Mouse (Mus musculus) testis, adult 2 months (tissue): ENCODE measurements around the gene Setd4. TPM values are rescaled to one million over a fixed set of nuclear protein-coding genes. Genes with fewer than 3 reads are reported as not detected.

ENCODE experiments used
- H3K27ac ChIP-seq: fragments of 200-500 bp; 2 replicates; pipeline ENCODE4 v1.5.1; 2012; ENCODE audit warnings: low read depth, low read length; ENCODE audit not compliant: control insufficient read depth, insufficient read depth
- H3K27me3 ChIP-seq: fragments of 200-500 bp; 2 replicates; pipeline ENCODE4 v1.6.1; 2012; ENCODE audit warnings: mild to moderate bottlenecking, low read length, moderate library complexity; ENCODE audit not compliant: control insufficient read depth, insufficient read depth
- H3K36me3 ChIP-seq: fragments of 200-500 bp; 2 replicates; pipeline ENCODE4 v1.6.1; 2012; ENCODE audit warnings: mild to moderate bottlenecking, low read length; ENCODE audit not compliant: control insufficient read depth, insufficient read depth
- H3K4me1 ChIP-seq: fragments of 200-500 bp; 2 replicates; pipeline ENCODE4 v1.6.1; 2012; ENCODE audit warnings: low read length; ENCODE audit not compliant: control insufficient read depth, insufficient read depth
- H3K4me3 ChIP-seq: fragments of 200-500 bp; 2 replicates; pipeline ENCODE4 v1.5.1; 2012; ENCODE audit warnings: low read depth, mild to moderate bottlenecking, low read length, moderate library complexity, mixed read lengths; ENCODE audit not compliant: control insufficient read depth
- CTCF ChIP-seq: fragments of 200-500 bp; IDR thresholded peaks from 2 replicates; pipeline ENCODE4 v1.5.1; 2012; ENCODE audit warnings: low read depth, mild to moderate bottlenecking, inconsistent platforms, low read length, moderate library complexity; ENCODE audit not compliant: control insufficient read depth, insufficient read depth, insufficient replicate concordance
- POLR2A ChIP-seq: fragments of 200-500 bp; IDR thresholded peaks from 2 replicates; pipeline ENCODE4 v1.6.1; 2012; ENCODE audit warnings: low read depth, mild to moderate bottlenecking, inconsistent platforms, low read length, moderate library complexity; ENCODE audit not compliant: control insufficient read depth
- polyA plus RNA-seq: library from polyadenylated mRNA; depleted of rRNA; stranded (reverse); fragments of >200 nt; gene quantifications from 2 replicates; pipeline ENCODE4 v1.2.3, GENCODE M21; 2012; rRNA removed

Gene Setd4
- polyA plus RNA-seq, 1 experiment = 6.2 TPM

- Histone ChIP-seq H3K27me3 (no peaks in the 10 kb centered on the region), H3K27ac (no peak overlapping the region), H3K4me1 (no peaks in the 10 kb centered on the region), H3K4me3 (no peak overlapping the region), H3K36me3 (no peaks in the 10 kb centered on the region)
- TF ChIP-seq CTCF = no peak
- TF ChIP-seq POLR2A = no peak
Measured at GRCm38 (mm10) chr16:93539891-93540290, 64.0 kb downstream of the Setd4 start.

- Histone ChIP-seq H3K4me1 (peaks cover 5% of the 10 kb centered on the region), H3K27me3 (no peaks in the 10 kb centered on the region), H3K27ac (no peak overlapping the region), H3K36me3 (no peaks in the 10 kb centered on the region), H3K4me3 (no peak overlapping the region)
- TF ChIP-seq CTCF (no peak), POLR2A (no peak)
Measured at GRCm38 (mm10) chr16:93535151-93535853, 68.6 kb downstream of the Setd4 start.

Other genes with a start within 250 kb of the Setd4 start
- 35.7 and 51.9 TPM in 2 replicates for gene Cbr1, start 1.8 kb upstream of the Setd4 start, polyA plus RNA-seq
- gene Gm5678, start 24.0 kb upstream of the Setd4 start, polyA plus RNA-seq = not detected in 2 replicates
- 1.3 and 2.0 TPM in 2 replicates for gene Cbr3, start 79.2 kb upstream of the Setd4 start, polyA plus RNA-seq
- gene Dop1b, start 107.8 kb upstream of the Setd4 start, polyA plus RNA-seq = 21.7 and 29.2 TPM in 2 replicates
- 9.6 and 11.6 TPM in 2 replicates for gene Morc3, start 228.1 kb upstream of the Setd4 start, polyA plus RNA-seq